Mouse (Mus musculus) CH12.LX (cell line): ENCODE data around the gene Tdp1. TPM values are rescaled to one million over a fixed set of nuclear protein-coding genes. Genes with fewer than 3 reads are reported as not detected.

Source experiments
- DNase-seq: peaks from one replicate; pipeline ENCODE4 v3.0.0-alpha.2; 2013; ENCODE audit errors: extremely low read depth
- H3K27ac ChIP-seq: 2 replicates; pipeline ENCODE4 v1.5.1; 2012; ENCODE audit warnings: low read depth, mild to moderate bottlenecking, control low read depth, moderate library complexity; ENCODE audit not compliant: insufficient read depth
- H3K27me3 ChIP-seq: replicated peaks from 2 replicates; pipeline ENCODE3; 2012; ENCODE audit warnings: inconsistent platforms
- H3K36me3 ChIP-seq, 2 experiments: replicated peaks in 1 of 2; 2 replicates each; pipeline versions ENCODE3 to v1.6.1; 2012; ENCODE audit warnings: inconsistent platforms in 1 of 2, low read length in 1 of 2, mild to moderate bottlenecking in 1 of 2, mixed read lengths in 1 of 2, moderate library complexity in 1 of 2; ENCODE audit not compliant: control insufficient read depth in 1 of 2, insufficient read depth in 1 of 2
- H3K4me1 ChIP-seq, 2 experiments: 2 replicates each; pipeline ENCODE4 v1.6.1; 2012; ENCODE audit warnings: inconsistent platforms in 1 of 2, moderate library complexity in 1 of 2; ENCODE audit not compliant: insufficient read depth in 2 of 2, control insufficient read depth in 1 of 2
- H3K4me2 ChIP-seq: 2 replicates; pipeline ENCODE4 v1.6.1; 2012; ENCODE audit warnings: low read depth, mild to moderate bottlenecking, control low read depth; ENCODE audit not compliant: poor library complexity, insufficient read depth, severe bottlenecking
- H3K4me3 ChIP-seq, 3 experiments: fragments of 150-350 bp in 1 of 3; sonication (generic) in 1 of 3; replicated peaks in 1 of 3; 2 replicates each; pipeline versions ENCODE3 to v1.5.1; 2011 to 2012; ENCODE audit warnings: low read depth in 2 of 3, low read length in 2 of 3, mild to moderate bottlenecking in 2 of 3, moderate library complexity in 2 of 3, control low read depth in 1 of 3, improper control_type of control experiment in 1 of 3, inconsistent platforms in 1 of 3, mixed read lengths in 1 of 3; ENCODE audit not compliant: poor library complexity in 1 of 3
- H3K79me2 ChIP-seq: replicated peaks from 2 replicates; pipeline ENCODE4 v1.6.1; 2012; ENCODE audit warnings: mild to moderate bottlenecking, moderate library complexity; ENCODE audit not compliant: control insufficient read depth, poor library complexity, insufficient read depth, severe bottlenecking; ENCODE audit errors: extremely low read depth
- H3K9ac ChIP-seq: 2 replicates; pipeline ENCODE4 v1.6.1; 2012; ENCODE audit warnings: low read depth, mild to moderate bottlenecking, control low read depth, moderate library complexity; ENCODE audit not compliant: insufficient read depth
- H3K9me3 ChIP-seq: replicated peaks from 2 replicates; pipeline ENCODE3; 2012; ENCODE audit warnings: low read length, inconsistent platforms, mixed read lengths
- BHLHE40 ChIP-seq: IDR thresholded peaks from 2 replicates; pipeline ENCODE4 v1.6.1; 2011; ENCODE audit warnings: mild to moderate bottlenecking, low read depth, low read length, improper control_type of control experiment
- CHD1 ChIP-seq: IDR thresholded peaks from 2 replicates; pipeline ENCODE4 v1.6.1; 2012; ENCODE audit warnings: low read depth, low read length, improper control_type of control experiment, inconsistent platforms
- CHD2 ChIP-seq: IDR thresholded peaks from 2 replicates; pipeline ENCODE4 v1.6.1; 2011; ENCODE audit warnings: low read length, improper control_type of control experiment
- CTCF ChIP-seq, 2 experiments: IDR thresholded peaks in 1 of 2; conservative IDR thresholded peaks in 1 of 2; 2 replicates each; pipeline ENCODE4 v1.5.1; 2011 to 2012; ENCODE audit warnings: low read depth in 2 of 2, low read length in 2 of 2, improper control_type of control experiment in 1 of 2, inconsistent platforms in 1 of 2, mild to moderate bottlenecking in 1 of 2, moderate library complexity in 1 of 2
- E2F4 ChIP-seq: IDR thresholded peaks from 2 replicates; pipeline ENCODE4 v1.6.1; 2011; ENCODE audit warnings: low read depth, low read length, improper control_type of control experiment; ENCODE audit not compliant: insufficient replicate concordance
- ELF1 ChIP-seq: IDR thresholded peaks from 2 replicates; pipeline ENCODE4 v1.6.1; 2014; ENCODE audit warnings: low read depth, mild to moderate bottlenecking, inconsistent platforms, low read length, improper control_type of control experiment
- EP300 ChIP-seq: IDR thresholded peaks from 2 replicates; pipeline ENCODE4 v1.6.1; 2011; ENCODE audit warnings: low read length, improper control_type of control experiment
- ETS1 ChIP-seq: conservative IDR thresholded peaks from 2 replicates; pipeline ENCODE4 v1.6.1; 2012; ENCODE audit warnings: low read depth, mild to moderate bottlenecking, inconsistent platforms, low read length, improper control_type of control experiment, moderate library complexity
- GABPA ChIP-seq: IDR thresholded peaks from 2 replicates; pipeline ENCODE4 v1.6.1; 2012; ENCODE audit warnings: low read depth, low read length, improper control_type of control experiment, inconsistent platforms; ENCODE audit not compliant: insufficient replicate concordance
- IRF4 ChIP-seq: IDR thresholded peaks from 2 replicates; pipeline ENCODE4 v1.6.1; 2014; ENCODE audit warnings: low read depth, mild to moderate bottlenecking, inconsistent platforms, low read length, improper control_type of control experiment
- JUN ChIP-seq: IDR thresholded peaks from 2 replicates; pipeline ENCODE4 v1.6.1; 2011; ENCODE audit warnings: low read depth, mild to moderate bottlenecking, low read length, improper control_type of control experiment, moderate library complexity; ENCODE audit not compliant: insufficient read depth
- JUND ChIP-seq: conservative IDR thresholded peaks from 2 replicates; pipeline ENCODE4 v1.6.1; 2011; ENCODE audit warnings: low read depth, low read length, improper control_type of control experiment
- KAT2A ChIP-seq: IDR thresholded peaks from 2 replicates; pipeline ENCODE4 v1.6.1; 2012; ENCODE audit warnings: low read length, improper control_type of control experiment, inconsistent platforms; ENCODE audit not compliant: insufficient replicate concordance
- MAFK ChIP-seq: IDR thresholded peaks from 2 replicates; pipeline ENCODE4 v1.6.1; 2011; ENCODE audit warnings: low read length, improper control_type of control experiment; ENCODE audit not compliant: insufficient replicate concordance
- MAX ChIP-seq: IDR thresholded peaks from 2 replicates; pipeline ENCODE4 v1.6.1; 2011; ENCODE audit warnings: low read length, improper control_type of control experiment
- MAZ ChIP-seq: IDR thresholded peaks from 2 replicates; pipeline ENCODE4 v1.6.1; 2012; ENCODE audit warnings: low read depth, mild to moderate bottlenecking, inconsistent platforms, low read length, improper control_type of control experiment, moderate library complexity
- MEF2A ChIP-seq: IDR thresholded peaks from 2 replicates; pipeline ENCODE4 v1.6.1; 2014; ENCODE audit warnings: low read depth, mild to moderate bottlenecking, inconsistent platforms, low read length, improper control_type of control experiment, borderline replicate concordance
- MXI1 ChIP-seq: IDR thresholded peaks from 2 replicates; pipeline ENCODE4 v1.6.1; 2011; ENCODE audit warnings: mild to moderate bottlenecking, low read depth, low read length, improper control_type of control experiment
- MYC ChIP-seq: IDR thresholded peaks from 2 replicates; pipeline ENCODE4 v1.6.1; 2011; ENCODE audit warnings: low read depth, mild to moderate bottlenecking, improper control_type of control experiment, low read length
- NELFE ChIP-seq: IDR thresholded peaks from 2 replicates; pipeline ENCODE4 v1.6.1; 2011; ENCODE audit warnings: low read depth, low read length, improper control_type of control experiment
- NRF1 ChIP-seq: IDR thresholded peaks from 2 replicates; pipeline ENCODE4 v1.6.1; 2014; ENCODE audit warnings: low read depth, mild to moderate bottlenecking, inconsistent platforms, low read length, improper control_type of control experiment, moderate library complexity
- PAX5 ChIP-seq: IDR thresholded peaks from 2 replicates; pipeline ENCODE4 v1.6.1; 2012; ENCODE audit warnings: low read length, inconsistent platforms, mixed read lengths
- POLR2A ChIP-seq: IDR thresholded peaks from 2 replicates; pipeline ENCODE4 v1.6.1; 2011; ENCODE audit warnings: low read depth, mild to moderate bottlenecking, improper control_type of control experiment, low read length
- POLR2AphosphoS2 ChIP-seq: IDR thresholded peaks from 2 replicates; pipeline ENCODE4 v1.6.1; 2011; ENCODE audit warnings: low read depth, low read length, improper control_type of control experiment
- RAD21 ChIP-seq: IDR thresholded peaks from 2 replicates; pipeline ENCODE4 v1.6.1; 2011; ENCODE audit warnings: low read depth, mild to moderate bottlenecking, low read length, improper control_type of control experiment, moderate library complexity
- RCOR1 ChIP-seq: conservative IDR thresholded peaks from 2 replicates; pipeline ENCODE4 v1.6.1; 2012; ENCODE audit warnings: low read depth, mild to moderate bottlenecking, inconsistent platforms, low read length, improper control_type of control experiment
- SIN3A ChIP-seq: IDR thresholded peaks from 2 replicates; pipeline ENCODE4 v1.6.1; 2012; ENCODE audit warnings: low read length, improper control_type of control experiment, inconsistent platforms
- SMC3 ChIP-seq: IDR thresholded peaks from 2 replicates; pipeline ENCODE4 v1.6.1; 2011; ENCODE audit warnings: low read depth, low read length, improper control_type of control experiment
- TBP ChIP-seq: conservative IDR thresholded peaks from 2 replicates; pipeline ENCODE4 v1.6.1; 2011; ENCODE audit warnings: low read depth, low read length, improper control_type of control experiment
- TCF12 ChIP-seq: IDR thresholded peaks from 2 replicates; pipeline ENCODE4 v1.6.1; 2014; ENCODE audit warnings: low read depth, mild to moderate bottlenecking, inconsistent platforms, low read length, improper control_type of control experiment
- UBTF ChIP-seq: IDR thresholded peaks from 2 replicates; pipeline ENCODE4 v1.6.1; 2012; ENCODE audit warnings: low read depth, mild to moderate bottlenecking, inconsistent platforms, low read length, improper control_type of control experiment, moderate library complexity
- USF1 ChIP-seq: IDR thresholded peaks from 2 replicates; pipeline ENCODE4 v1.6.1; 2014; ENCODE audit warnings: low read depth, mild to moderate bottlenecking, inconsistent platforms, low read length, improper control_type of control experiment
- ZC3H11A ChIP-seq: IDR thresholded peaks from 2 replicates; pipeline ENCODE4 v1.6.1; 2012; ENCODE audit warnings: low read depth, mild to moderate bottlenecking, inconsistent platforms, low read length, improper control_type of control experiment
- ZKSCAN1 ChIP-seq: IDR thresholded peaks from 2 replicates; pipeline ENCODE4 v1.6.1; 2012; ENCODE audit warnings: low read depth, inconsistent platforms, low read length, improper control_type of control experiment, borderline replicate concordance
- ZMIZ1 ChIP-seq: IDR thresholded peaks from 2 replicates; pipeline ENCODE4 v1.6.1; 2012; ENCODE audit warnings: low read depth, mild to moderate bottlenecking, inconsistent platforms, low read length, improper control_type of control experiment
- ZNF384 ChIP-seq: IDR thresholded peaks from 2 replicates; pipeline ENCODE4 v1.6.1; 2012; ENCODE audit warnings: low read depth, low read length, improper control_type of control experiment, inconsistent platforms
- dilution Hi-C: fragments of 300-500 bp; cut with MboI; formaldehyde crosslinking; loops from 2 replicates; pipeline ENCODE4 v1.14.3; 2020; ENCODE audit warnings: low sequenced_read_pairs; ENCODE audit not compliant: extremely low pct_unique_long_range_greater_than_20kb, extremely low pct_ligation_motif_present
- in situ Hi-C: fragments of 300-500 bp; cut with MboI; formaldehyde crosslinking; loops from 3 replicates; pipeline ENCODE4 v1.14.3; 2019; ENCODE audit warnings: low sequenced_read_pairs, low pct_ligation_motif_present, low pct_unique_long_range_greater_than_20kb, mixed read lengths
- polyA plus RNA-seq: library from polyadenylated mRNA; unstranded; fragments of >175 nt; gene quantifications from 2 replicates; pipeline ENCODE4 v1.2.1, GENCODE M21; 2012; ENCODE audit warnings: low read depth; ENCODE audit not compliant: insufficient read length
- total RNA-seq, 2 experiments: library from RNA; depleted of rRNA; stranded (reverse); fragments of 300-350 nt in 1 of 2; fragments of >200 nt in 1 of 2; gene quantifications; 2 replicates each; pipeline ENCODE4 v1.2.3; 2012 to 2014

The Tdp1 gene
- total and polyA plus RNA-seq, 3 experiments, result 16.9 to 53.7 (median 27.4) TPM

DNA sequence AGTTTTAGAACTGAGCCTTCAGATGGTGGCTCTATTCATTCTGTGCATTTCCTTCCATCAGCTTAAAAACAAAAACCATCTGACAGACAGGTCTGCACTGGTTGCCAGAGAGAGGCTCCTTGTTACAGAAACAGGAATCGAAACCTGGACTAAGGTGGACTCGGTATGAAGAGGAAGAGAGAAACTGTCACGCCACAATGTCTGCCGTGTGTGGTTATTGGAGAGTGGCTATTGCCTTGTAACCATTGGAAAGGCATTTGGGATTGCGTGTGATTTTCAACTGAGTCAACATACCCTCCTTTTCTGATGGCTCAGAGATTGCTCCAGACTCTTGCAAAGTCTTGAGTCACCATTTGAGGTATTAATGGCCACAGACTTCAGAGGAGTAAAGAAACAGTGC is 102.5 kb downstream of the Tdp1 start:
- Histone ChIP-seq H3K27ac (no peak overlapping the region), H3K9ac (no peak overlapping the region), H3K4me3 (no peak overlapping the region), H3K79me2 (no peaks in the 10 kb centered on the region), H3K36me3 (no peaks in the 10 kb centered on the region), H3K27me3 (no peaks in the 10 kb centered on the region), H3K4me2 (peak overlapping the region; percentile 63), H3K9me3 (peaks cover 4% of the 10 kb centered on the region), H3K4me1 (peaks cover 10 to 29% of the 10 kb centered on the region in 2 experiments)
- in situ Hi-C loops, result no loop called here
- TF ChIP-seq RAD21 (no peak), BHLHE40 (peak; percentile 74), RCOR1 (no peak), E2F4 (no peak), SMC3 (no peak), NELFE (no peak), MAFK (no peak), MEF2A (no peak), ZNF384 (no peak), GABPA (no peak), MAZ (no peak), USF1 (no peak), UBTF (no peak), EP300 (peak; percentile 91), PAX5 (no peak), ETS1 (peak; percentile 42), IRF4 (peak; percentile 95), TBP (no peak), ZC3H11A (no peak), MYC (no peak), ZKSCAN1 (no peak), CHD2 (no peak), CHD1 (no peak), TCF12 (peak; percentile 56; the same call in 1 of the 2 replicates), POLR2AphosphoS2 (no peak), CTCF (conservative IDR thresholded peaks at IDR 0.05 in 1 of 2, IDR thresholded peaks at IDR 0.05 in 1 of 2; ENCODE audit: low read depth in 2 of 2, low read length in 2 of 2) (no peak), ZMIZ1 (no peak), ELF1 (peak; percentile 15; the same call in 1 of the 2 replicates), SIN3A (peak; percentile 12; the same call in 1 of the 2 replicates), JUND (no peak), POLR2A (no peak), KAT2A (no peak), MXI1 (no peak), JUN (no peak), NRF1 (no peak), MAX (no peak)
- peak; percentile 61 for DNase-seq
- dilution Hi-C loops, result no loop called here
